Mouse (Mus musculus) forebrain, embryonic 10.5 days (tissue): Measurements from ENCODE around the gene Hpse2. TPM values are rescaled to one million over a fixed set of nuclear protein-coding genes. Genes with fewer than 3 reads are reported as not detected.
A peak's percentile ranks its signal among the peaks of the same experiment; 100 is the strongest.

Experiments used
- DNase-seq: peaks from one replicate; pipeline ENCODE4 v3.0.0-alpha.2; 2017; ENCODE audit warnings: low spot score; ENCODE audit errors: extremely low spot score
- H3K27ac ChIP-seq: fragments of 300-500 bp; sonication (generic); 2 replicates; pipeline ENCODE4 v1.5.1; 2016; ENCODE audit warnings: mild to moderate bottlenecking
- H3K27me3 ChIP-seq: fragments of 300-500 bp; sonication (generic); 2 replicates; pipeline ENCODE4 v1.6.1; 2016; ENCODE audit warnings: mild to moderate bottlenecking; ENCODE audit not compliant: poor library complexity, severe bottlenecking
- H3K36me3 ChIP-seq: fragments of 300-500 bp; sonication (generic); replicated peaks from 2 replicates; pipeline ENCODE4 v1.6.1; 2016; ENCODE audit warnings: mild to moderate bottlenecking, moderate library complexity
- H3K4me1 ChIP-seq: fragments of 300-500 bp; sonication (generic); 2 replicates; pipeline ENCODE4 v1.6.1; 2016
- H3K4me3 ChIP-seq: fragments of 300-500 bp; sonication (generic); 2 replicates; pipeline ENCODE4 v1.5.1; 2016; ENCODE audit warnings: mild to moderate bottlenecking, moderate library complexity
- H3K9me3 ChIP-seq: fragments of 300-500 bp; sonication (generic); 2 replicates; pipeline ENCODE4 v1.6.1; 2016; ENCODE audit warnings: mild to moderate bottlenecking, moderate library complexity
- WGBS: fragments of 180-500 bp; shearing (Covaris S2); methylation state at CpG from one replicate; pipeline ENCODE4 v1.1.7; 2016; 5-methylcytosine and 5-hydroxymethylcytosine counted together
- polyA plus RNA-seq: library from polyadenylated mRNA; unstranded; fragments of >200 nt; fragmentation: Nextera tagmentation; extraction: Ambion mirVana; gene quantifications from 2 replicates; pipeline ENCODE4 v1.2.1, GENCODE M21; 2016

Hpse2 gene
- polyA plus RNA-seq, 1 experiment from 2014 or later = 2.6 TPM

DNA sequence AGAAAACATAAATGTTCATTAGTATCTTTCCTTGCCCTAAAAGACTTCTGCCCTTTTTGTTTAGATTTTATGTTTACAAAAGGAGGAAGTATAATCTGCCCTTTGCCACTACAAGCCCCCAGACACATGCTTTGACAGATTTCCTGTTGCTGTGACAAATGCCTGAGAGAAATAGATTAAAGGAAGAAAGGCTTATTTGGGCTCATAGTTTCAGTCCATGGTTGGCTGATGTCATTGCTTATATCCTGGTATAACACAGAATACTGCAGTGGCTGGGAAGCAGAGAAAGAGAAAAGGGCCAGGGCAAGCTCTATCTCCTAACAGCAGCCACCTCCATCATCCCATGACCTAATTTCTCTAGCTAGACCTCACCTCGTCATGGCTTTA lies 401.8 kb downstream of the Hpse2 start:
- no peaks in the 10 kb centered on the region for H3K27me3 ChIP-seq
- H3K4me3 ChIP-seq = no peak overlapping the region
- WGBS = 62% methylated on average over 1 of the region's 1 CpGs
- H3K9me3 ChIP-seq = no peaks in the 10 kb centered on the region
- no peaks in the 10 kb centered on the region for H3K36me3 ChIP-seq
- DNase-seq = no peak
- no peak overlapping the region for H3K27ac ChIP-seq
- H3K4me1 ChIP-seq = no peaks in the 10 kb centered on the region

DNA sequence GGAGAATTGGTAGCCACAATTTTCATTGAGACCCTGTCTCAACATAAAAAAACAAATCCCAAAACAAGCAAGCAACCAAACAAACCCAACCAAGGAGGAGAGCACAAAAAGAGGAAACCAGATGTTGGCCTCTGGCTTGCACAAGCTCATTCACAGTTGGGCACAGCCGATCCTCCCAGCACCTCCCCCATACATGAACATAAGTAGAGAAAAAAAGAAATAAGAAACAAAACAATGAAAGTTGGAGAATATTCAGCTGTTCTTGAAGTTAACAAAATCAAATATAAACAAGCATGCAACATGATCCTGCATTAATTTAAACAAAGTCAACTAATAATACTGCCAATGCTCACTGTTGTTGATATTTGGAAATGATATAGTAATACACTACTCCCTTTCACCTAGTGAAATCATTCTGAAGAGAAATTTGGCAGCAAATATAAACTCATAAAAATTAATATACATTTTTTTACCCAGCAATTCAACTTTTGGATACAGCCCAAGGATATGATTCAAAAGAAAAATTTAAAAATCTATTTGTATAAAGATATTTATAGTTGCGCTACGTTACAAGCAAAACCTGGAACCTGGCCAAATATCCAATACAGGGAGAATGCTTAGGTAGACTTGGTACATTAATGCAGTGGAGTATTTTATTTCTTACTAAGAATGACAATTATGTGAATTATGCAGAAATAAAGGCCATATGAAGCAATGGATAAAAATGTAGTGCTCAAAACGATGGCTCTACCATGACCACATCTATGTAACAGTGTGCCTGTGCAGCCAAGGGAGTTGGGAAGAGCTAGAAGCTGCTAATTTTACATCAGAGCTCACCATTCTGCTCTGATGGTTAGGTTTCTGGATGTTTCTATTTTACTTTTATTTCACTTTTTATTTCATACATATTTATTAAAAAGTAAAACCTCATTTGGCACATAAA lies 402.5 kb downstream of the Hpse2 start:
- 93% methylated on average over 4 of the region's 4 CpGs for WGBS
- no peak overlapping the region for H3K4me3 ChIP-seq
- no peak for DNase-seq
- no peaks in the 10 kb centered on the region for H3K9me3 ChIP-seq
- no peaks in the 10 kb centered on the region for H3K4me1 ChIP-seq
- no peaks in the 10 kb centered on the region for H3K36me3 ChIP-seq
- H3K27me3 ChIP-seq = no peaks in the 10 kb centered on the region
- no peak overlapping the region for H3K27ac ChIP-seq

DNA sequence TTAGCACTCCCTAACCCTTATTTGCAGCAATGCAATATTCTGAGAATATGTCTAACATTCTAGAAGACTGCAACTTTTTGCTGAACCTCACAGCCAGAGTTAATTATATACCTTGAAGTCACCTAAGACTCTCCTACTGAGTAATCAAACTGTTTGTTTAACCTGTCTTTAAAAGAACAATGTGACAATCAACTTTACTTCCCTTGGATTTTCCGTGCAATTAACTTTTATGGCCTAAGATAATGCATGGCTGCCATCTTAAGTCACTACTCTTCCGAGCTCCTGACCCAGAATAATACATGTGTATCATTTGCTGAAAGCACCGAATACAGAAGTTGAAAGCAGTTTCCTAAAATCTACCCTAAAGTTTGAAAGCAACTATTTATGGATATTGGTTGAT lies 407.6 kb downstream of the Hpse2 start:
- 79% methylated on average over 3 of the region's 3 CpGs for WGBS

DNA sequence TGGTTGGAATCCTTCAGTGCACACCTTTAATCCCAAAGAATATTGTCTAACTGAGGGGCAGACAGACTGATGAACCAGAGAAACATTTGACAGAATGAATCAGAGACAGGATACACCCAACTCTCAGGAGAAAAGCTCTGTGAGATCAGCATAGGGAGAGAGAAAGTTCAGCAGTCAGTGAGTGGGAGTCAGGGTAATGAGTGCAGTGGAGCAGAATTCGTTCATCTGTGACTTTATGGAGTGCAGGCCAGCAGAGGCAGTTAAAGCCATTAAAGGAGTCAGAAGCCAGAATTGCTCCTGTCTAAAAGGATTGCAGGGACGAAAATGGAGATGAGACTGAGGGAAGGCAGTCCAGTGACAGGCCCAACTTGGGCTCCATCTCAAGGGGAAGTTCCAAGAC lies 410.2 kb downstream of the Hpse2 start:
- Histone ChIP-seq H3K4me3 (no peak overlapping the region), H3K4me1 (no peaks in the 10 kb centered on the region), H3K36me3 (no peaks in the 10 kb centered on the region), H3K9me3 (no peaks in the 10 kb centered on the region), H3K27ac (no peak overlapping the region), H3K27me3 (no peaks in the 10 kb centered on the region)
- WGBS = 81% methylated on average over 2 of the region's 2 CpGs
- DNase-seq = no peak

More for the DNA sequence above, 407.6 kb downstream of the Hpse2 start:
- DNase-seq = no peak
- no peak overlapping the region for H3K4me3 ChIP-seq
- no peaks in the 10 kb centered on the region for H3K9me3 ChIP-seq
- H3K27ac ChIP-seq = no peak overlapping the region
- no peaks in the 10 kb centered on the region for H3K27me3 ChIP-seq
- H3K36me3 ChIP-seq = no peaks in the 10 kb centered on the region
- no peaks in the 10 kb centered on the region for H3K4me1 ChIP-seq

DNA sequence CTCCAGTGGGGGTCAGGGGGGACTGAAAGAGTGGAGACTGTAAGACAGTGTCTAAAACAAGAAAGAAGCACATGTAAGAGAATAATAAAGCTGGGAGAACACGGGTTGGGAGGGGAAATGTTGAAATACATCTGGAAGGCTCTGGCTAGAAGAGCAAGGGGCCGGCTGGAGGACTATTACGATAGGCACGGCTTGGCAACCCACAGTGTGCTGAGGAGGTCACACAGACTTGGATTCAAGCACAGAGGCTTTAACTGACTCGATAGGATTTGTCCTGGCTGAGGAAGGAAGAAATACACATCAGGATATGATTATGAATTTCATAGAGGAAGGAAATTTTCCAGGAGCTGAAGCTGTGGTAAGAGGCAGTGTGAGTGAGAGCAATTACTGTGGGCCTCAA lies 414.4 kb downstream of the Hpse2 start:
- DNase-seq = no peak
- Histone ChIP-seq H3K36me3 (no peaks in the 10 kb centered on the region), H3K9me3 (no peaks in the 10 kb centered on the region), H3K27ac (no peak overlapping the region), H3K4me1 (no peaks in the 10 kb centered on the region), H3K4me3 (no peak overlapping the region), H3K27me3 (no peaks in the 10 kb centered on the region)
- 86% methylated on average over 5 of the region's 5 CpGs for WGBS

DNA sequence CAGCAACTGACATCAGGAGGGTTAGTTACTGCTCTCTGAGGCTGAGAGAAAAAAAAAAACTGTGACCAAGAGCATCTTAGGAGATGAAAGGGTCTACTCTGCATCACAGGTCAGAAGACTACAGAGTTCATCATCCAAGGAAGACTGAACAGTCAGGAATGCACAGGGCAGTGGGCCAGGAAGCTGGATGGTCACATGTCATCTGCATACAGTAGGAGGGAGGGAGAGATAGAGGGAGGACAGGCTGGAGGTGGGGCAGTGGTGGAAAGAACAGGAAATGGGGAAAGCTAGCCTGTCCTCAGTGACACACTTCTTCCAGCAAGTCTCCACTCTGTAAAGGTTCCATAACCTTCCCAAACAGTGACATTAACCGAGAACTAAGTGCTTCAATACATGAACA lies 423.0 kb downstream of the Hpse2 start:
- no peak for DNase-seq
- H3K27me3 ChIP-seq = no peaks in the 10 kb centered on the region
- no peaks in the 10 kb centered on the region for H3K36me3 ChIP-seq
- no peaks in the 10 kb centered on the region for H3K9me3 ChIP-seq
- no peak overlapping the region for H3K4me3 ChIP-seq
- H3K4me1 ChIP-seq = no peaks in the 10 kb centered on the region
- no peak overlapping the region for H3K27ac ChIP-seq
- WGBS = 79% methylated on average over 1 of the region's 1 CpGs

DNA sequence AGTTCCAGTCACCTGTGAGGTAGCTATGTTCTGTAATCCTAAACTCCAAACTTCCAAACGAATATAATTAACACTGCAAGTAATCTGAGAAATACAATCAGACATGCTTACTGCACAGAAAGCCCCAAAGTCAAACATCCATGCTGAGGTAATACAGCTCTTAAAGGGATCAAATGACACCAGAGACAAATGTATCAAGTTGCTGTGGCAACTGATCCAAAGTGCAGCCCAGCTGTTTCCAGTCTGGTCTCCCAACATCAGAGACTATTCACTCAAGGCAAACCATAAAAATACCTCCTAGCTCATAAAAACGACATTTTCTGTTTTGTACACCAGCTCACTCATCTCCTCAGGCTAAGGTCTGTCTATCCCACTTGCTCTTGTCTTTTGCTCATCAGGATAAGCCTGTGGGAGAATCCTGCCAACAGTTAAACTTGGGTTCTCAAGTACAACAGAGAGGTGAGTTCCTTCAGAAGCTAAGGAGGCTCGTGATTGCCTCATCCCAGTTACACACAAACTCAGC lies 440.0 kb downstream of the Hpse2 start:
- Histone ChIP-seq H3K9me3 (peaks cover 13% of the 10 kb centered on the region), H3K4me3 (no peak overlapping the region), H3K27ac (no peak overlapping the region), H3K27me3 (no peaks in the 10 kb centered on the region), H3K4me1 (peaks cover 4% of the 10 kb centered on the region; the same call in 1 of the 2 replicates), H3K36me3 (no peaks in the 10 kb centered on the region)
- 57% methylated on average over 3 of the region's 3 CpGs for WGBS
- DNase-seq = no peak

DNA sequence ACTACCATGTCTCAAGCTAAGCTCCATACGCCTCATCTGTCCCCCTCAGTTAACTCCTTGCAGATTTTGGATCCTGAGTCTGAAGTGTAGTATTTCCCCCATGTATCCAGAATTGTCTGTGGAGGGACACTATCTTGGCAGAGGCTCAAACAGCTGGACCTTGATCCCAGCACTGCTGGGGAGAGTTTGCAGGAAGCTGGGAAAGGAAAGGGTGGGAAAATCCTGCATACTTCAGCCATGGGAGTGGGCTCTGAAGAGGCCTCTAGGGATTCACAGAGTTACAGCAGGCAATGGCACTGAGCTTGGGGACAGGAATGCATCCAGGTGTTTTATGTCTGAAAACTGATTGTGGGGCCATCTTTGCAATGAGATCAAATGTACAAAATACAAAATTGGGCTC lies 450.6 kb downstream of the Hpse2 start:
- peak overlapping the region; percentile 36; the same call in 1 of the 2 replicates for H3K27ac ChIP-seq
- H3K4me1 ChIP-seq = peaks cover 35% of the 10 kb centered on the region
- 41% methylated on average over 1 of the region's 1 CpGs for WGBS
- H3K27me3 ChIP-seq = peaks cover 37% of the 10 kb centered on the region
- peaks cover 5% of the 10 kb centered on the region for H3K9me3 ChIP-seq
- no peak for DNase-seq
- 0 out of 2 replicates have a peak, but pooled peaks cover 2% of the 10 kb centered on the region for H3K36me3 ChIP-seq
- H3K4me3 ChIP-seq = no peak overlapping the region

DNA sequence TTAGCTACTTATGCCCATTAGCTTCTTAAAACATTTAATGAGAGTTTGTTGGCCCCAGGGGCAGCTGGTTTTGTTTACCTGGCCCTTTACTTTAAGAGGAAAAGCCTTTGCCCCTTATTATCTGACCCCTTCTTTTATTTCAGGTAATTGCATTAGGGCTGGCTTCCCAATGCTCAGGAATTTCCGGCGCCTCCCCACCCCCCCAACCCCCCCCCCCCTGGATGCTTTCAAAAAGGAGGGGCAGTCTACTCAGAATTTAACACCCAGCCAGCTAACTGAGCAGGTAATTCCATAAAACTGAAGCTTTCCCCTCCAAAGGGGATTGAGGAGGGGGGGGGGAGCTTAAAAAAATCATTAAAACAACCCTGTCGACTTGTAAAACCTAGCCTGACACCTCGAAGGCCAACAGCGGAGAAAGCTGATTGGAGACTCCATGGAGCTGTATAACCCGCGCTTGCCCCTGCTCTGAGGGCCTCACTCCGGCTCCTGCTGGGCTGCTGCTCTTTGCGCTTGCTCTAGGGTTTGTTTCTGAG lies 451.4 kb downstream of the Hpse2 start:
- Histone ChIP-seq H3K36me3 (no peaks in the 10 kb centered on the region), H3K9me3 (no peaks in the 10 kb centered on the region), H3K4me3 (0 out of 2 replicates have a peak overlapping the region, but pooled peaks have one; percentile 12), H3K4me1 (peaks cover 35% of the 10 kb centered on the region), H3K27me3 (peaks cover 37% of the 10 kb centered on the region), H3K27ac (peak overlapping the region; percentile 36; the same call in 1 of the 2 replicates)
- 0% methylated on average over 9 of the region's 9 CpGs for WGBS
- DNase-seq = peak; percentile 54

DNA sequence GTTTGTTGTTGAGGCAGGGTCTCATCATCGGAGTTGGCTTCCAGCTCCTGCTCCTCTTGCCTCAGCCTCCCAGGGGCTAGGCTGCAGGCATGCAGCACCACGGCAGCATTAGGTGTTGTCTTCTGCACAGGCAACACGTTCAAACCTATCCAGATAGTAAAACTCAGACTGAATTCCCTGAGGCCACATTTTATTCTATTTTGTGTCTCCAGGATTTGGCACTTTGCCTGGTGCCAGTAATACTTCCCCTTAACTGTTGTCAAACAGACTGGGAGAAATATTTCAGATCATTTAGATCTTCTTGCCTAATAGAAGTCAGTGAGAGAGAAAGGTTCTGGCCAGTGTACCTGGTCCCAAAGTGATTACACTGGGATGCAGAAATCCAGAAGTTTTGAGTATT lies 458.5 kb downstream of the Hpse2 start:
- WGBS = 74% methylated on average over 3 of the region's 3 CpGs
- no peak for DNase-seq
- no peaks in the 10 kb centered on the region for H3K9me3 ChIP-seq
- no peak overlapping the region for H3K4me3 ChIP-seq
- no peak overlapping the region for H3K27ac ChIP-seq
- peaks cover 33% of the 10 kb centered on the region for H3K27me3 ChIP-seq
- no peaks in the 10 kb centered on the region for H3K36me3 ChIP-seq
- H3K4me1 ChIP-seq = peaks cover 7% of the 10 kb centered on the region

DNA sequence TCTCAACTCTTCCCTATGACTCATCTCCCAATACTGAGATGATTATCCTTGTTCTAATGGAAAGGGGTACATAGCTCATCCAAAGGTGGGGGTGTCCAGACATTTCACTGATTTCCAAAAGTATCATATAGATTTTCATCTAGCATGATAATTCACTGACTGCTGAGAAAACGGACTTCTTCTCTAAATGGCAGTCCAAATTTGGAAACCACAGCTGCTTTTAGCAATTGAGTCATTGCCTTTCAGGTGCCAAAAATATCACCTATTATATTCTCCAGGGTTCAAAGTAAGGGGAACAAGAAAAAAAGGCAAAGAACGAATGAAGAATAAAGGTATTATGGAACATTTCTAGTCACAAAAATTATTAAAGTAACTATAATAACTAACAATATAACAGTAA lies 459.9 kb downstream of the Hpse2 start:
- Histone ChIP-seq H3K27me3 (peaks cover 19% of the 10 kb centered on the region), H3K4me3 (no peak overlapping the region), H3K36me3 (no peaks in the 10 kb centered on the region), H3K4me1 (no peaks in the 10 kb centered on the region), H3K27ac (no peak overlapping the region), H3K9me3 (no peaks in the 10 kb centered on the region)
- WGBS = 83% methylated on average over 2 of the region's 2 CpGs
- DNase-seq = no peak

DNA sequence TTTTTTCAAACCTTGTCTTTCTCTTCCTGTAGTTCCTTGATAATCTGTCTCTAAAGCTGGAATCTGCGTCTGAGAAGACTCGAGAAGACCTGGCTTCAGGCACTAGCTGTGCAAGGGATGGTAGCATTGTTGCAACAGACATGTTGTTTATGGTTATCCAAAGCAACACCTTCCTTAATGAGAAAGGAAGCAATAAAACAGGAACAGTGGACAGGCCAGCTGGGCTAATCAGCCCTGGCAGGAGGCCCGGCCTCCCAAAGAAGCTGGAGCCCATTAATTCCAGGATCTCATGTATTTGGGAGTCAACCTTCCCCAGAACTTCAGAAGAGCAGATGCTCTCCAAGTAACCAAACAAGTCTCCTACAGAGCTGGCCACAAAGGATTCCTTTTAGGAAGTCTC lies 465.5 kb downstream of the Hpse2 start:
- H3K9me3 ChIP-seq = no peaks in the 10 kb centered on the region
- no peak overlapping the region for H3K27ac ChIP-seq
- no peaks in the 10 kb centered on the region for H3K27me3 ChIP-seq
- 91% methylated on average over 3 of the region's 3 CpGs for WGBS
- H3K4me1 ChIP-seq = no peaks in the 10 kb centered on the region
- no peaks in the 10 kb centered on the region for H3K36me3 ChIP-seq
- DNase-seq = no peak
- H3K4me3 ChIP-seq = no peak overlapping the region

DNA sequence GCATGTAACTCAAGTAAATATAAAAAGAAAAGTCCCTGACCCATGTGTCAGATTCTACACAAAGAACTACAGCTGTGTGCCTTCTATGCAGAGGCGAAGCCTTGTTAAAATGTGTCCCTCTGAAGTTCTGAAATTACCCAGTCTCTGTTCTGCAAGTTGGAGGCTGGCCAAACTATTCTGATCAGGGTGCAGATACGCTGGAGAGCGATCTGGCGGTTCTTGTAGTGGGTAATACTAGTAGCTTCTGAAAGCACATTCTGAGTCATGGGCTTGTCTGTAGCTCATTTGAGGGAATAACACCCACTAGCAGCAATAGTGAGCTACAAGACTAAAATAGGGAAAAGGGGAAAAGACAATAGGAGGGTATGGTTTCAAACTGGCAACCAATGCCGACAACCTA lies 474.5 kb downstream of the Hpse2 start:
- H3K4me3 ChIP-seq = no peak overlapping the region
- no peaks in the 10 kb centered on the region for H3K36me3 ChIP-seq
- 89% methylated on average over 5 of the region's 5 CpGs for WGBS
- H3K27ac ChIP-seq = no peak overlapping the region
- DNase-seq = no peak
- no peaks in the 10 kb centered on the region for H3K4me1 ChIP-seq
- no peaks in the 10 kb centered on the region for H3K27me3 ChIP-seq
- H3K9me3 ChIP-seq = no peaks in the 10 kb centered on the region
